Mouse (Mus musculus) large intestine, adult 2 months (tissue): ENCODE data around the gene Cox7b. TPM values are rescaled to one million over a fixed set of nuclear protein-coding genes. Genes with fewer than 3 reads are reported as not detected.
"Not testable (repeated sequence)": the region's sequence is repeated elsewhere in the genome, so short reads cannot be mapped to it uniquely, and the experiment has no call there.

Source experiments
- DNase-seq: peaks from one replicate; pipeline ENCODE4 v3.0.0-alpha.2; 2012; ENCODE audit warnings: low read depth, low spot score
- WGBS: fragments of 180-500 bp; shearing (Covaris S2); methylation state at CpG from one replicate; pipeline ENCODE4 v1.1.7; 2018; 5-methylcytosine and 5-hydroxymethylcytosine counted together
- polyA plus RNA-seq: library from polyadenylated mRNA; depleted of rRNA; stranded (reverse); fragments of >200 nt; gene quantifications from 2 replicates; pipeline ENCODE4 v1.2.3, GENCODE M21; 2012; rRNA removed

Gene Cox7b
- 472 and 528 TPM in 2 replicates for polyA plus RNA-seq

DNA sequence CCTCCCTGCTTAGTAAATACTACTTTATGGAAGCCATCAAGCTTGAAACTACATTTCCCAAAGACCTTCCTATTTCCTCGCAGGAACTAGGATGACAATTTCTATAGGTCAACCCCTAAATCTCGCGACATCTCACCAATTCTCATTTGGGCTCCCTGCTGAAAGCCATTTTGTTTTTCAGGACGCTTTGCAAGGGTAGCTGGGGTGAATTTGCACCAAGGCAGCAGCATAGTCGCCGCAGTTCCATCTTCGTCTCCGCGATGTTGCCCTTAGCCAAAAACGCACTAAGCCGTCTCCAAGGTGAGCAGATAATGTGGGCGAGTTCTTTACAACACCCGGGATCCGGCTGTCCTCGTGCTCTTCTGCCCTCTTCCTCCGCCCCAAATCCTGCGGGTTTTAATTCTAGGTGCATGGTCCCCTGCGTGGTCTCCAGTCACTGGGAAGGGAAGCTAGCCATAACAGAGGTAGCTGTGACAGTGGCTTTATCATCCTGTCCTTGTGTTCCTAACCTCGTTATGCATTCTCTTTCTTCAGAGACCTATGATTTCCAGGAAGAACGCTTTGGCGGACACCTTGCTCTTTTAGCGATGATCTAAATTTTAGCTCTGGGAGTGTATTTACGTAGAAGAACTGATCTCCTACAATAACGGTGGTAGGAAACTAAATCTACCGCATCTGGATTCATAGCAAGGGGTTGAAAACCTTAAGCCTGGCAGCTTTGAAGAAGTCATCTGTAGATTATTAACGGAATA is at the start of gene Cox7b:
Cox7b (plus strand) TSS at position 130 of the 752 bp plus-strand sequence.
- peak; percentile 67 for DNase-seq
- 16% methylated on average over 26 of the region's 26 CpGs for WGBS

DNA sequence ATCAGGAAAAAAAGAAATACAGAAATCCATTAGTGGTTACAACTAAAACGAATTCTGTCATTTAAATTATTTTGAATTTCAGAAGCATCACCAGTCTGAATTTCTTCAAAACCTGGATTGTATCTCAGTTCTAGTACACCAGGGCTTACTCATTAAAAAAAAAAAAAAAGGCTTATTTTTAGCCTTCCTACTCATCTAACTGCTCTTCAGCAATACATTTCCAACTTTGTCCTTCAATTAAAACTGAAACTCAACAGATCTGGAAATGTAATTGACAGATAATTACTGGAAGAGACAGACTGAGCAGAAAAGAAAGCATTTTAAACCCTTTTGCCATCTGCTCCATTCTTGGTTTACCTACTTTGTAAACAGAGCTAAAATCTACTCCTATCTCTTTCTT is 13.9 kb upstream of the Cox7b start:
- WGBS = 83% methylated on average over 1 of the region's 1 CpGs
- no peak for DNase-seq

DNA sequence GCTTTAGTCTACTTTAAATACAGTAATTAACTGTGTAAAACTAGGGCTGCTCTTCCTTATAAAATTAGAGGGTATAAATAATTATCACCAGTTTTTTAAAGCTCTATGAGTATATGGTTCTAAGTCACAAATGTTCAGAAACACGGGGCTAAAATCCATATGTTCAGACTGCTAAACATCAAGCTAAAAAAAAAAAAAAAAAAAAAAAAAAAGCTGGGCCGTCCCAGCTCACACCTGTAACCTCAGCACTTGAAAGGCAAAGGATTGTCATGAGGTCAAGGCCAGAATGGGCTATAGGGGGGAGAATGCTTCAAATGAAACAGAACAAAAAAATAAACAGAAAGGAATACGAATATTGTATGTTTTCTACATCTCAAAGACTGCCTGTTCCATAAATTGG is 4.7 kb upstream of the Cox7b start:
- WGBS = 4% methylated on average over 3 of the region's 3 CpGs
- no peak for DNase-seq

DNA sequence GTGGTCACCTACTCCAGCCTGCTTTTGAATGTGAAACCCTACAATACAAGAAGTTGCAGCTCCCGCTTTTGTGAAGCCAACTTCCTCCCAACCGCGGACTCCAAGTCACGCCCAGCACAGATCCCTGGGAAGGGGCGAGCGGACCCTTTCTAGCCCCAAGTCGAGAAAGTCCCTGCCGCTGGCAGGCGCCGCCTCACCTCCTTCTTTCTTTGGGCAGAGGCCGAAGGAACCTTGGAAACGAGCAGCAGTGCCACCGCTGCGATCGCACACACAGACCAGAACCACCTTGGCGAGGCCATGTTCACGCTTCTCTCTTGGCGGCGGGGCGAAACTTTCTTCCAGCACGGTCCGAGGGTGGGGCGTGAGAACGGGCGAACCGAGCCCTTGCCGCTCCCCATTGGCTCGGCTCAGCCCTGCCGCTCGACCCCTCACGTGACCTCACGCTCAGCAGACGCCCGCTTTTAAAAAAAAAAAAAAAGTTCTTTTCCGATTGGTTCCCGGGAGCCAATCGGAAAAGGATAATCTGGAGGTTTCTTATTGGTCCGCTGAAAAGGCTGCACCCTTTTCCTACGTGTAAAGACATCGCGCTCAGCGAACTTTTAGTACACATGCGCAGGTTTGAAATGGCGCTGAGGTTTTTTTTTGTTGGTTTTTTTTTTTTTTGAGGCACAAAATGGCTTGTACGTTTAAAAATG is 3.9 kb upstream of the Cox7b start, which contains the start of gene Magt1:
Magt1 (minus strand) TSS at position 442 of the 695 bp plus-strand sequence.
- no peak for DNase-seq
- WGBS = 14% methylated on average over 45 of the region's 45 CpGs

DNA sequence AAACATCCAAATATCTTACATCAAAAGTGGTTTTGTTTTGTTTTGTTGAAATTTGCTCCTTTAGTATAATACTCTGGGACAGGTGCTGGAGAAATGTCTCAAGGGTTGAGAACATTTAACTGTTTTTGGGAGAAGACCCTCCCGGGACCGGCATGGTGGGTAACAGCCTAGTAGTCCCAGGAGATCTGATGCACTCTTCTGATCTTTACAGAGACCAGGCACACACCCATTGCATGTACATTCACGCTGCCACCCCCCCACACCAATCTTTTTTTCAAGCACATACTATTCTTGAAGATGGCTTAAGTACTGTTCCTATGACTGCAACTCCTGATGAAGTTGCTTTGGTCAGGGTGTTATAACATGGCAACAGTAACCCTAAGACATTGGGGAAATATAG is 2.9 kb upstream of the Cox7b start:
- 65% methylated on average over 3 of the region's 3 CpGs for WGBS
- no peak for DNase-seq

DNA sequence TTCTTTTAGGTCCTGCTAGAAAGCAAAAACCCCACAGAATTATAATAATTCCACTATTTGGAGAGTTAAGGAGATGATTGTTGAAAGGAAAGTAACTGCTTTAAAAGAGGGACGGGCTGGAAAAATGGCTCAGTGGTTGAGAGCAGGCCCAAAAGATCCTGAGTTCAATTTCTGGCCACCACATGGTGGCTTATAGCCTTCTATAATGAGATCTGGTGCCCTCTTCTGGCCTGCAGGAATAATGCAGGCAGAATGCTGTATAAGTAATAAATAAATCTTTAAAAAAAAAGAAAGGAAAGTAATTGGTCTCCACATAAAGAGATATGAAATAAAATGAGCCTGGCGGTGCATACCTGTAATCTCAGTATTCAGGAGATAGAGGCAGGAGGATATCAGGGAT is 2.3 kb upstream of the Cox7b start:
- WGBS = 24% methylated on average over 2 of the region's 2 CpGs

DNA sequence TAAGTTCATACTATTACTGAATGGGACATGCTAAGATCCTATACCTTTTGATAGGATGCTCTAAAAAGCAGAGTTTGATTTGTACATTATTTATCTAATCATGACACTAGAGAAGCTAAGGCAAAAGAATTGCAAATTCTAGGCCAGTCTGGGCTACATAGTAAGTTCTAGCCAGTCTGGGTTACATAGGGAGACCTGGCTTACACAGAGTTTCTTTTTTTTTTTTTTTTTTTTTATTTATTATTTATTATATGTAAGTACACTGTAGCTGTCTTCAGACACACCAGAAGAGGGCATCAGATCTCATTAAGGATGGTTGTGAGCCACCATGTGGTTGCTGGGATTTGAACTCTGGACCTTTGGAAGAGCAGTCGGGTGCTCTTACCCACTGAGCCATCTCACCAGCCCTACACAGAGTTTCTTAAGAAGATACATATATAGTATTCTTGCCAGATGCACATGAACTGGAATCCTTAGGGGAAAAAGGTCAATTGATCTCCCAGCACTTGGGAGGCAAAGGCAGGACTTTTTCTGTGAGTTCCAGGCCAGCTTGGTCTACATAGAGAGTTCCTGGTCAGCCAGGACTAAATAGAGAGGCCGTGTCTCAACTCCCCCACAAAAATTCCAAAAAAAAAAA is 641 bp upstream of the Cox7b start:
- DNase-seq = not testable (repeated sequence)
- 57% methylated on average over 2 of the region's 2 CpGs for WGBS

More for the DNA sequence above, 2.3 kb upstream of the Cox7b start:
- DNase-seq = no peak

DNA sequence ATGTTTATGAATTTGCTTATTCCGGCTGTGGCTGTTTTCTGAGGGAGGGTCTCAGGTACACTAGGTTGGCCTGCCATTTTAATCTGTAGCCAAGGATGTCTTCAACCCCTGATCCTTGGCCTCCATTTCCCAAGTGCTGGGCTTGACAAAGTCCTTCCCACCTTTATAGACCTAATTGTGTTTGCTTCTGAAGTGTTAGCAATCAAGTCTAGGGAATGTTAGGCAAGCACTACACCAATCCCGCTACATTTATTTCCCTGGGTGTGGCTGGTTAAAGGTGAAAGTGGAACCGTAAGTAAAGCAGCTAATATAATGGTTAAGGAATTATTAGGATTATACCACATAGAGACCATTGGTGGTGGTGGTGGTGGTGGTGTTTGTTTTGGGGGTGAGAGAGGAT is 1.6 kb downstream of the Cox7b start:
- 48% methylated on average over 3 of the region's 3 CpGs for WGBS
- DNase-seq = no peak

DNA sequence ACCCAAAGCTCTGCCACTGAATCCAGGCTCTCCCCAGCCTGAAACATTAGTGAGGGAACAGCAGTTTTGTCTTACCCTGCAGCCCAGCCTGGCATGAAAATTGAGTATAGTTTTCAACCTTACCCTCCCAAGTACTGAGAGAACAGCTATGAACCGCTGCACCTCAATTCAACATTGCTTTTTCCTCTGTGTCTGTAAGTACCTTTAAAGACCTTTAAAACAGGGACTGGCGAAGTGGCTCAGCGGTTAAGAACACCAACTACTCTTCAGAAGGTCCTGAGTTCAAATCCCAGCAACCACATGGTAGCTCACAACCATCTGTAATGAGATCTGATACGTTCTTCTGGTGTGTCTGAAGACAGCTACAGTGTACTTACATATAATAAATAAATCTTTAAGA is 2.0 kb downstream of the Cox7b start:
- WGBS = 70% methylated on average over 4 of the region's 4 CpGs
- DNase-seq = no peak

DNA sequence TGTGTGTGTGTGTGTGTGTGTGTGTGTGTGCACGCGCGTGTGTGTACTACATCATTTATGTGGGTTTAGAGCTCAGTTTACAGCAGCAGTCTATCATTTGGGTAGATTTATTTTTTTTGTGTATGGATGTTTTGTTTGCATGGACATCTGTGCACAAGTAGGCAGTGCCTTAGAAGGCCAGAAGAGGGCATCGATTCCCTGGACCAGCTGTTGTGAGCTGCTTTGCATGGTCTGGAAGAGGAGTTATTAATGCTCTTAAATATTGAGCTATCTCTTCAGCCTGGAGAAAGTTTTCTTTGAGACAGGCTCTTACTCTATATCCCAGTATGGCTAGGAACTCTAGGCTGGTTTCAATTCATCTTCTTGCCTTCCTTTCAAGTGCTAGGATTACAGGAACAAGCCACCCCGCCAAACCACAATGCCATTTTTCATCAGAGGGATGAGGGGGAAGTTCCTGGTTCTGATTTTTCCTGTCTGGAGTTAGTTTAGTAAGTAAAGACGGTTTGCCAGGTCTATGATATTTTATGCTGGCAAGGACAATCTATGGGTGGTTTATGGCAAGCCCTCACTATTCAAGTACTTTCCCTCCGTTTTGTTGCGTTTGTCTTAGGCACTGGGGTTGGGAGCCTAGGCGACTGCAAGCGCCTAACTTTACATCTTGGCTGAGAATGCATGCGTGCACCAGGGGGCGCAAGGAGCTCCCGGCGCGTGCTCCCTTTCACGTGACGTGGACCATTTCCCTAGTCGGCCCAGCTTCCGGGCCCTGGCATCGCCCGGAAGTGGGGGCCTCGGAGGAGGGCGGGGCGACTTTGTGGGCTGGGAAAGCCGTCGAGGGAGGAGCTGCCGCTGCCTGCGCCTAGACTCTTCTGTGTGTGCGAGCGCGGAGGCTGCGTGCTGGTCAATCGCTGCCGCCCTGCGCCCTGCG is 11.2 kb downstream of the Cox7b start, which contains the start of gene Atp7a:
Atp7a (plus strand) TSS at position 859 of the 925 bp plus-strand sequence.
- peak; percentile 64 for DNase-seq
- WGBS = 18% methylated on average over 36 of the region's 36 CpGs

DNA sequence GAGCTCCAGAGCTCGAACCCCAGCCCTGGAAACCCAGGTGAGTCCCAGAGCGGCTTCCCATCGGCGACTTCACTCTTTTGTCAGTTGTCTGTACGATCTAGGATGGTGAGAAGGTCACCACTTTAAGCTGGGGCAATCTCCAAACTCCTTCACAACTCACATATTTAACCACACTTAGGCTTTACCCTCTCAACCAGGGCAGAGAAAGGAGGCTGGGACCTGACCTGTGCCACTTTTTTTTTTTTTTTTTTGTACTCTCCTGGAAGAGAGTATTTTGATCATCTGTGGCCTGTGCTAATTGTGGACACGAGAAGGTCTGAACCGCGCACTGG is 11.8 kb downstream of the Cox7b start:
- no peak for DNase-seq
- WGBS = 17% methylated on average over 8 of the region's 8 CpGs

DNA sequence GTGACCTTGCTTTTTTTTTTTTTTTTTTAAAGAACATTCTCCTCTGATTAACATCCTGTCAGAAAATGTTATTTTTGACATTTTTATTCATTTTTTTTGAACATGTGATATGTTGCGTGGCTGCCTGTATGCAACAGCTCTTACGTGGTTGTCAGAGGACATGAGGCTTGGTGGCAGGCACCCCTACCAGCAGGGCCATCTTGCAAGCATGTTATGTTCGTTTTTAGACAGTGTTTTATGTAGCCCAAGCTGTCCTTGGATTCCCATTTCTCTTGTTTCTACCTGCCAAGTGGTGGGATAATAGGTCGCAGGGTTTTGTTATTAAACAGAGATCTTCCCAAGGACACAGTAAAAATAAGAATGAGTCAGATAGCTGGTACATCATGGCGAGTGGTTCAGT is 14.7 kb downstream of the Cox7b start:
- DNase-seq = no peak
- WGBS = 63% methylated on average over 5 of the region's 5 CpGs

DNA sequence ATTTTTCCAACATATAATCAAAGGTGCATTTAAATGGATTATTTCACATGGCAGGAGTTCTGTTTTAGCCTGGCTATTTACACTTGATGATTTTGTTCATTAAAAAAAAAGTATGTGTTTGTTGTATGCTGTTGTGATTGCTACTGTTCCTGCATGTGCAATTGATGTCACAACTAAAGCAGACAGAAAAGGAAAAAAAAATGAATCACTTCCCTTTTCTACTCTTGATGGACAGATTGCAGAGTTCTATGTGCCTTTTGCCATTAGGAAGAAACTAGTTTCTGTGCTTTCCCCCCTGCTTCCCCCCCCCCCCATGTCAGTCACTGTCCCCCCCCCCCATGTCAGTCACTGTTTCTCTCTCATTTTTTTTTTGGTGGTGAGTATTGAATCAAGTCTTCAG is 15.6 kb downstream of the Cox7b start:
- DNase-seq = no peak

DNA sequence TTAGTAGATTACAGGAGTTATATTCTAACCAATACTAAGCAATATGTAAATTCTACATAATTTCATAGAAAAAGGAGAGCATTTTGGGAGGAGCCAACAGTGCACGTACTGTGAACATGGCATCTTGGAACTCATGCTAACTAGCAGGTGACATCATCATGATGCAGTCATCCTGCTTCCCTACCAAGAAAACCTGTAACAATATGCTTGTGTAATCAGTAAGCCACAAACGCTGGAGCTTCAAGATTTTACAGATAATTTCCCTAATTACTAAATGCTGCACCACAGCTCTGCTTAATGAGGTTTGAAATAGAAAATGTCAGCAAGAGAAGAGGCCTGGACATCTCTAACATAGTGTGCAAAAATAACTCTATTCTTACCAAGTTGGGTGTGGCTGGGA is 20.2 kb downstream of the Cox7b start:
- WGBS = 53% methylated on average over 2 of the region's 2 CpGs
- no peak for DNase-seq

DNA sequence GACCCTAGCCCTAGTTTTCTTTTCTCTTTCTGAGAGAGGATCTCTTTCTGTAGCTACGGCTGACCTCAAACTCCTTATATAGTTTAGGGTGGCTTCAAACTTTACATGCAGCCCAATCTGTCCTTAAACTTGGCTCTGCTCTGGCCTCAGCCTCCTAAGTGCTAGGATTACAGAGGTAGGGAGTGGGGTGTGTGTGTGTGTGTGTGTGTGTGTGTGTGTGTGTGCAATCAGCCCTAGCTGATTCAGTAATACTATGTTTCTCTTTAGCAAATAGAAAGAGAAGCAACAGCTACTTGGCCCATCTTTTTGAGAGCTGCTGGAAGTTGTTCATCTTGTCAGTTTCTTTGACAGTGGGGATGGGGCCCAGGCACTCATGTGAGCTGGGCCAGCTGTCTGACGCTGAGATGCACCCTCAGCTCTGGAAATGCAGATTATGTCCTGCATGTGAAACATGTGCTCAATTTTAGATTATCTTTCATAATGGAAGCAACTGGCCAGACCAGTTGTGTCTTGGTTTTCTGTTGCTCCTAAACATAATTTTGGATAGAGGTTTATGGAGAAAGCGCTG is 21.8 kb downstream of the Cox7b start:
- DNase-seq = no peak
- WGBS = 72% methylated on average over 3 of the region's 3 CpGs

DNA sequence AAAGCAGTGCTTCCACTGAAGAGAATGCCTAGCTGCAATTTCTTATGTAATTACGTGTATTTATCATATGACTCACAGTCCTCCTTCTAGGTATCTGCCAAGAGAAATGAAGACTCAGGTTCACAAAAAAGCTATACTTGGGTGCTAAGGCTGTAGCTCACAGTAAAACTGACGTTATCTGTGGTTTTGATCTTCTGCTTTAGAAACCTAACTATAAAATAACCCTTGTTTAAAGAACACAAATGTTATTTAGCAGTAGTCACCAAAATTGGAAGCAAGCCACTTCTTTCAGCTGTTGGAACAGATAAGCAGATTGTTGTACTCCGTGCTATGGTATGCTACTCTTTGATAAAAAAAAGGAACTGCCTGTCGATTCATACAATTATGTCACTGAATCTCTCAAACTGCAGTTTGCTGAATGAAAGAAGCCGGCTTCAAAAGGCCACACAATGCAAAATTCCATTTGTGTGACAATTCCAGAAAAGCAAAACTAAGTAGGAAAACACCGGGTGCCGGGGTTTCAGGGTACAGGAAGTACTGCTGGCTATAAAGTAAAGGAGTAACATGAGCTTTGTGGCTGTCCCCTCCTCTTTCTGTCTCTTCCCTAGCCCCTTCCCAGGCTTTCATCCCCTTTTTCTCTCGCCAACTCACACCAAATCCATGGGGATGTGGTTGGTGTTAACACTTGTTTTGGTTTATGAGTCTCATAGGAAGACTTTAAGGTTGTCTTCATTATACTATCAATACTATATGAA is 28.5 kb downstream of the Cox7b start:
- WGBS = 24% methylated on average over 8 of the region's 8 CpGs
- no peak for DNase-seq

DNA sequence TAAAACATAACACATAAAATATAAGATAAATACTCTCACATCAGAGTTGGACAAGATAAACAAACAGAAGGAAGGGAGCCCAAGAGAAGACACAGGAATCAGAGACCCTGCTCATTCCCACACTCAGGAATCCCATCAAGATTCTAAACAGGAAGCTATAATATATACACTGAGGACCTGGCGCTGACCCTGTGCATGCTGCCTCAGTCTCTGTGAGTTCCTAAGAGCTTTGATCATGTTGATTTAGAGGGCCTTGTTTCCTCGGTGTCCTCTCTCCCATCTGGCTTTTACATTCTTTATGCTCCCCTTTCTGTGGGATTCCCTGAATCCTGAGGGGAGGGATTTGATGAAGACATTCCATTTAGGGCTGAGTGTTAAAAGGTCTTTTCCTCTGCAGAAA is 30.0 kb downstream of the Cox7b start:
- WGBS = 39% methylated on average over 2 of the region's 2 CpGs
- DNase-seq = no peak

DNA sequence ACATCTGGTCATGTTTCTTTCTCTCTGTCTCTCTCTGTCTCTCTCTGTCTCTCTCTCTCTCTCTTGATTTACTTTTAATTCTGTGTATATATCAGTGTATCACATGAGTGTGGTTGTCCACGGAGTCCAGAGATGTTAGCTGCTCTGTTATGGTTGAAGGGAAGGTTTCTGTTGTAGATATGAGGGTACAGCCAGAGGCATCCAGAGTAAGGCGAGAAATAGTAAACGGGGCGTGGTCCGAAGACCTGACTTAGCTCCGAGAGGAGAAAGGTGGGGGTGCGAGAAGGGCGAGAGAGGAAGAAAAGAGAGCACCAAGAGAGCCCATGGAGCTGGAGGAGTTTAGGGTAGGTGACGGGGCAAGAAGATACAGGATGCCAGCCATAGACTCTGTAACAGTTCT is 30.4 kb downstream of the Cox7b start:
- 33% methylated on average over 9 of the region's 9 CpGs for WGBS
- DNase-seq = no peak

DNA sequence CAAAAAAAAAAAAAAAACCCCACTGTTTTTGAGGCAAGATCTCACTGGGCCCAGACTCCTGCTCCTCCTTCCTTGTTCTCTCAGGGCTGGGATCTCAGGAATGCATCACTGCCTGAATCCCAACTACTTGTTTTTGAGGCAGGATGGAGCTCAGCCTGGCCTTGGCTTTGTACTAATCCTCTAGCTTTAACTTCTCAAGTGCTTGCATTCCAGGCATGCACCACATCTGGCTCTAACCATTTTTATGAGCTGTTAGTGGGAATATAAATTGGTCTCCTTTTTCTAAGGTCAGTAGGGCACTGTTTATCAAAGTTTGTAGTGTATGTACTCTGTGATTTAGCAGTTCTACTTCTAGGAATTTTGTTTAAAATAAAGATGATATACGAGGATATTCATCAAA is 32.7 kb downstream of the Cox7b start:
- WGBS = 47% methylated on average over 1 of the region's 1 CpGs
- DNase-seq = no peak
